Mouse (Mus musculus) mammary gland, adult 2 months (tissue): ENCODE results near the gene Gprc5c. TPM values are rescaled to one million over a fixed set of nuclear protein-coding genes. Genes with fewer than 3 reads are reported as not detected.

ENCODE experiments used
- polyA plus RNA-seq: library from polyadenylated mRNA; depleted of rRNA; stranded (reverse); fragments of >200 nt; gene quantifications from 2 replicates; pipeline ENCODE4 v1.2.3, GENCODE M21; 2012; ENCODE audit warnings: low replicate concordance; rRNA removed

Gene Gprc5c
- polyA plus RNA-seq = 37.4 and 56.3 TPM in 2 replicates

GRCm38 (mm10) chr11:114850452-114851268, at the start of gene Gprc5c:
Gene Gprc5c (plus strand): TSS chr11:114851152.

GRCm38 (mm10) chr11:114889991-114890518, 39.1 kb downstream of the Gprc5c start, which contains the start of gene Cd300a:
Gene Cd300a (plus strand): TSS chr11:114890041.

Other genes with a start within 250 kb of the Gprc5c start
- 234 and 324 TPM in 2 replicates for gene Rpl38, start 182.6 kb upstream of the Gprc5c start, polyA plus RNA-seq
- gene Ttyh2, start 175.7 kb upstream of the Gprc5c start, polyA plus RNA-seq = 76.9 and 89.5 TPM in 2 replicates
- 2.2 and 2.9 TPM in 2 replicates for gene Dnaic2, start 123.7 kb upstream of the Gprc5c start, polyA plus RNA-seq
- 3.1 and 4.7 TPM in 2 replicates for gene Kif19a, start 85.8 kb upstream of the Gprc5c start, polyA plus RNA-seq
- 1.3 and 3.0 TPM in 2 replicates for gene Btbd17, start 55.2 kb upstream of the Gprc5c start, polyA plus RNA-seq
- not detected in 2 replicates for gene Gpr142, start 52.2 kb upstream of the Gprc5c start, polyA plus RNA-seq
- 2.2 and 3.9 TPM in 2 replicates for gene Cd300a, start 38.9 kb downstream of the Gprc5c start, polyA plus RNA-seq
- gene Cd300lb, start 83.2 kb downstream of the Gprc5c start, polyA plus RNA-seq = 2.9 and 6.2 TPM in 2 replicates
- gene Cd300c, start 118.0 kb downstream of the Gprc5c start, polyA plus RNA-seq = 4.5 and 5.2 TPM in 2 replicates
- gene Cd300ld, start 138.8 kb downstream of the Gprc5c start, polyA plus RNA-seq = 4.0 and 8.5 TPM in 2 replicates
- 7.9 and 11.0 TPM in 2 replicates for gene Cd300c2, start 150.7 kb downstream of the Gprc5c start, polyA plus RNA-seq
- gene Cd300ld2, start 165.0 kb downstream of the Gprc5c start, polyA plus RNA-seq = 2.8 and 5.3 TPM in 2 replicates
- gene Cd300ld4, start 175.9 kb downstream of the Gprc5c start, polyA plus RNA-seq = 8.4 and 32.3 TPM in 2 replicates
- gene Cd300ld5, start 186.6 kb downstream of the Gprc5c start, polyA plus RNA-seq = 20.6 and 34.4 TPM in 2 replicates
- gene Cd300ld3, start 197.3 kb downstream of the Gprc5c start, polyA plus RNA-seq = 72.5 and 131 TPM in 2 replicates
- gene Cd300e, start 211.0 kb downstream of the Gprc5c start, polyA plus RNA-seq = 0.13 and 0.66 TPM in 2 replicates
- 4.9 and 6.1 TPM in 2 replicates for gene Rab37, start 240.3 kb downstream of the Gprc5c start, polyA plus RNA-seq